Mouse (Mus musculus): ENCODE measurements around the gene Ippk. TPM values are rescaled to one million over a fixed set of nuclear protein-coding genes. Genes with fewer than 3 reads are reported as not detected.

Gene Ippk
- polyA plus RNA-seq, 1 experiment, result 7.1 TPM

- no peaks in the 10 kb centered on the region for H3K36me3 ChIP-seq (ENCODE audit: control insufficient read depth, insufficient read depth, low read length)
- TF ChIP-seq CTCF (IDR thresholded peaks at IDR 0.05; ENCODE audit: borderline replicate concordance, control insufficient read depth, extremely low read depth, insufficient read depth, low read length, poor library complexity) (no peak), POLR2A (IDR thresholded peaks at IDR 0.05; ENCODE audit: control insufficient read depth, extremely low read depth, insufficient read depth, low read length, poor library complexity) (no peak)
- no peaks in the 10 kb centered on the region for H3K27me3 ChIP-seq (ENCODE audit: control insufficient read depth, insufficient read depth, low read length)
- DNase-seq, result no peak
- WGBS, result 43% methylated on average over 4 of the region's 4 CpGs
- H3K4me1 ChIP-seq (replicated peaks; ENCODE audit: control insufficient read depth, insufficient read depth, low read length), result peaks cover 16% of the 10 kb centered on the region
- H3K4me3 ChIP-seq (ENCODE audit: control insufficient read depth, insufficient read depth, low read length), result peak overlapping the region; percentile 68
- no peak overlapping the region for H3K27ac ChIP-seq (ENCODE audit: control insufficient read depth, insufficient read depth, low read length)
Observed at GRCm38 (mm10) chr13:49421959-49422358, 910 bp downstream of the Ippk start.

- H3K27me3 ChIP-seq (ENCODE audit: control insufficient read depth, insufficient read depth, low read length), result no peaks in the 10 kb centered on the region
- 95% methylated on average over 3 of the region's 3 CpGs for WGBS
- no peak overlapping the region for H3K4me3 ChIP-seq (ENCODE audit: control insufficient read depth, insufficient read depth, low read length)
- peaks cover 20% of the 10 kb centered on the region for H3K4me1 ChIP-seq (replicated peaks; ENCODE audit: control insufficient read depth, insufficient read depth, low read length)
- DNase-seq, result no peak
- no peak overlapping the region for H3K27ac ChIP-seq (ENCODE audit: control insufficient read depth, insufficient read depth, low read length)
- no peak for TF ChIP-seq CTCF (IDR thresholded peaks at IDR 0.05; ENCODE audit: borderline replicate concordance, control insufficient read depth, extremely low read depth, insufficient read depth, low read length, poor library complexity)
- no peak for TF ChIP-seq POLR2A (IDR thresholded peaks at IDR 0.05; ENCODE audit: control insufficient read depth, extremely low read depth, insufficient read depth, low read length, poor library complexity)
- H3K36me3 ChIP-seq (ENCODE audit: control insufficient read depth, insufficient read depth, low read length), result no peaks in the 10 kb centered on the region
Observed at GRCm38 (mm10) chr13:49426736-49427135, 5.7 kb downstream of the Ippk start.

- peaks cover 3% of the 10 kb centered on the region; the same call in 1 of the 2 replicates for H3K36me3 ChIP-seq (ENCODE audit: control insufficient read depth, insufficient read depth, low read length)
- 86% methylated on average over 1 of the region's 1 CpGs for WGBS
Observed at GRCm38 (mm10) chr13:49428042-49428675, 7.1 kb downstream of the Ippk start.

GRCm38 (mm10) chr13:49430529-49430928, 9.5 kb downstream of the Ippk start:
- H3K36me3 ChIP-seq (ENCODE audit: control insufficient read depth, insufficient read depth, low read length), result peaks cover 3% of the 10 kb centered on the region; the same call in 1 of the 2 replicates
- DNase-seq, result no peak
- H3K27me3 ChIP-seq (ENCODE audit: control insufficient read depth, insufficient read depth, low read length), result no peaks in the 10 kb centered on the region
- WGBS, result 90% methylated on average over 4 of the region's 4 CpGs
- H3K27ac ChIP-seq (ENCODE audit: control insufficient read depth, insufficient read depth, low read length), result no peak overlapping the region
- no peak for TF ChIP-seq CTCF (IDR thresholded peaks at IDR 0.05; ENCODE audit: borderline replicate concordance, control insufficient read depth, extremely low read depth, insufficient read depth, low read length, poor library complexity)
- no peak for TF ChIP-seq POLR2A (IDR thresholded peaks at IDR 0.05; ENCODE audit: control insufficient read depth, extremely low read depth, insufficient read depth, low read length, poor library complexity)
- no peak overlapping the region for H3K4me3 ChIP-seq (ENCODE audit: control insufficient read depth, insufficient read depth, low read length)
- H3K4me1 ChIP-seq (replicated peaks; ENCODE audit: control insufficient read depth, insufficient read depth, low read length), result peaks cover 10% of the 10 kb centered on the region

More at GRCm38 (mm10) chr13:49428042-49428675, 7.1 kb downstream of the Ippk start:
- DNase-seq, result no peak
- H3K4me1 ChIP-seq (replicated peaks; ENCODE audit: control insufficient read depth, insufficient read depth, low read length), result peaks cover 8% of the 10 kb centered on the region
- no peak overlapping the region for H3K27ac ChIP-seq (ENCODE audit: control insufficient read depth, insufficient read depth, low read length)
- TF ChIP-seq POLR2A (IDR thresholded peaks at IDR 0.05; ENCODE audit: control insufficient read depth, extremely low read depth, insufficient read depth, low read length, poor library complexity) (no peak), CTCF (IDR thresholded peaks at IDR 0.05; ENCODE audit: borderline replicate concordance, control insufficient read depth, extremely low read depth, insufficient read depth, low read length, poor library complexity) (no peak)
- no peak overlapping the region for H3K4me3 ChIP-seq (ENCODE audit: control insufficient read depth, insufficient read depth, low read length)
- H3K27me3 ChIP-seq (ENCODE audit: control insufficient read depth, insufficient read depth, low read length), result no peaks in the 10 kb centered on the region

GRCm38 (mm10) chr13:49433268-49434029, 12.4 kb downstream of the Ippk start:
- TF ChIP-seq POLR2A (IDR thresholded peaks at IDR 0.05; ENCODE audit: control insufficient read depth, extremely low read depth, insufficient read depth, low read length, poor library complexity), result no peak
- TF ChIP-seq CTCF (IDR thresholded peaks at IDR 0.05; ENCODE audit: borderline replicate concordance, control insufficient read depth, extremely low read depth, insufficient read depth, low read length, poor library complexity), result no peak
- Histone ChIP-seq H3K36me3 (ENCODE audit: control insufficient read depth, insufficient read depth, low read length) (peaks cover 15% of the 10 kb centered on the region), H3K4me1 (replicated peaks; ENCODE audit: control insufficient read depth, insufficient read depth, low read length) (peaks cover 9% of the 10 kb centered on the region), H3K4me3 (ENCODE audit: control insufficient read depth, insufficient read depth, low read length) (no peak overlapping the region), H3K27ac (ENCODE audit: control insufficient read depth, insufficient read depth, low read length) (no peak overlapping the region), H3K27me3 (ENCODE audit: control insufficient read depth, insufficient read depth, low read length) (no peaks in the 10 kb centered on the region)
- no peak for DNase-seq
- WGBS, result 97% methylated on average over 2 of the region's 2 CpGs

- DNase-seq, result peak; percentile 16
- peaks cover 15% of the 10 kb centered on the region for H3K36me3 ChIP-seq (ENCODE audit: control insufficient read depth, insufficient read depth, low read length)
- peaks cover 9% of the 10 kb centered on the region for H3K4me1 ChIP-seq (replicated peaks; ENCODE audit: control insufficient read depth, insufficient read depth, low read length)
- TF ChIP-seq CTCF (IDR thresholded peaks at IDR 0.05; ENCODE audit: borderline replicate concordance, control insufficient read depth, extremely low read depth, insufficient read depth, low read length, poor library complexity), result no peak
- TF ChIP-seq POLR2A (IDR thresholded peaks at IDR 0.05; ENCODE audit: control insufficient read depth, extremely low read depth, insufficient read depth, low read length, poor library complexity), result no peak
- WGBS, result 4% methylated on average over 1 of the region's 1 CpGs
- no peaks in the 10 kb centered on the region for H3K27me3 ChIP-seq (ENCODE audit: control insufficient read depth, insufficient read depth, low read length)
- no peak overlapping the region for H3K4me3 ChIP-seq (ENCODE audit: control insufficient read depth, insufficient read depth, low read length)
- no peak overlapping the region for H3K27ac ChIP-seq (ENCODE audit: control insufficient read depth, insufficient read depth, low read length)
Observed at GRCm38 (mm10) chr13:49435745-49436144, 14.7 kb downstream of the Ippk start.

Data from thymus, adult 2 months (tissue).